Mouse (Mus musculus) layer of hippocampus, adult 9-11 months (tissue): ENCODE measurements at regions not wholly inside any gene's neighbourhood (a gene's known extent, or its start where the extent isn't known, plus 50 kb on each side); places are given as distances from the start of the nearest gene placed in this dataset.
"Not testable (repeated sequence)": the region's sequence is repeated elsewhere in the genome, so short reads cannot be mapped to it uniquely, and the experiment has no call there.

Experiments
- DNase-seq: peaks from one replicate; pipeline ENCODE4 v3.0.0; 2022

DNA sequence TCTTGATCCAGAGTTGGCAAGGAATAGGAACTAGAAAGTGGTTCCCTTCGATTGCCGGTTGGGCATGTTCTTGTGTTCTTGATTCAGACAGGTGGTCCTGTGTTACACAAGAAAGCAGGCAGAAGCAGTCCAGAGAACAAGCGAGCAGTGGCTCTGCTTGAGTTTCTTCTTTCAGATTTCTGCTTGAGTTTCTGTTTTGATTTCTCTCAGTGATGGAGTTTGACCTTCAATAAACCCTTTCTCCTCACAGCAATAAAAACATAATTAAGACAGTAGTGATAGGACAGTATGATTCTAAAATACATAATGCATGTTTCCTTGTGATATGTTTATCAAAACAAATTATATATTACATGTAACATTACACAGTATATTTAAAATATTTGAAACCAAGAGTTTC, 59.1 kb downstream of the Klf6 start:
- no peak for DNase-seq

GRCm38 (mm10) chr13:5931433-5931832, 70.2 kb downstream of the Klf6 start:
- no peak for DNase-seq

DNA sequence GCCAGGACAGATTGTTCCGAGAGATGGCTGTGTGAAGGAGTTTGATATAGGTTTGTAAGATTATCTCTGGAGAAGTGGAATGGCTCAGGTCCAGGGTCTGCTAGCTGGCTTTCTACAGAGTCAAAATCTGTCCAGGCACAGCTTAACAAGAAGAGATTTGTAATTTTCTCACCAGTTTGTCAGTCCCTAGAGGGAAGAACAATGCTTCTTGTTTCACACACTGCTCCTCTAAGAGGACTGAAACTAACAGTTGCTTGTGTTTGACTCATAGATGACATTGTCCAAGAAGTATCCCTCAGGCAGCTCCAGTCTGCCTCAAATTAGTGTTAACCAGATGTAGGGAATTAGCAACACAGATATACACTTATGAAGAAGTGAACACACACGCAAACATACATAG, 76.2 kb downstream of the Klf6 start:
- DNase-seq = no peak

GRCm38 (mm10) chr13:5937970-5938369, 76.7 kb downstream of the Klf6 start:
- DNase-seq = no peak

DNA sequence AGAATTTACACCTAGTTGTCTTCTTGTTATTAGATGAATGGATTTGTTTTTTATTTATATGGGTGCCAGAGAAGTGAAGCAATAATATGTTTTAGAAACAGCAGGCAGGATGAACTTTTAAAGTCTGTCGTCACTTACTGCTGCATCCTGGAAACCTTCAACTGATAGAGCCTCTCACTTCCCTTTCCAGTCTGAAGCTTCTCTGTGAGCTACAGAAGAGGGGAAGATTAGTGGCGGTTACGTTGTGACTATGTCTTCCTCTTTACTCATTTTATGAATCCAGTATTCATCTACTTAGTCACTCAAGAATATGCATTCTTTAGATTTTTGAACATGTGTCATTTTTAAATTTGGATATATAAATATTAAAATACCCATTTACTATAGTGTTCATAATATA, 78.1 kb downstream of the Klf6 start:
- DNase-seq = no peak

DNA sequence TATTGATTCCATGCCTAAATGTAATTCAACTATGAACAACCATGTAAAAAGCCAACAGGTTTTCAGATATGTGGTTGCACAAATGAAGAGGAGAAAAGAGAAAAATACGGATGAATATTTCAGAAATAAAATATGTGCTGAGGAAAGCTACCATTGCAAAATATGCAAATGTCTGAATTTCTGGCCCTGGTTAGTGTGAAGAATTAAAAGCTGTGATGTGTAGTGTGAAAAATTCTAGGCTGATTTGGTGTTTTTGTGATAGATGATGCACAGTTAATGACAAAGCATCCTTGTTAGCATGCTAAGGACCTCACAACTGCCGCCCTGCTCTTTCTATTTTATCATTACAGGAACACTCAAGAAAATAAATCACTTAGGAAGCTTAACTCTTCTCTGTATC, 91.6 kb downstream of the Klf6 start:
- no peak for DNase-seq

DNA sequence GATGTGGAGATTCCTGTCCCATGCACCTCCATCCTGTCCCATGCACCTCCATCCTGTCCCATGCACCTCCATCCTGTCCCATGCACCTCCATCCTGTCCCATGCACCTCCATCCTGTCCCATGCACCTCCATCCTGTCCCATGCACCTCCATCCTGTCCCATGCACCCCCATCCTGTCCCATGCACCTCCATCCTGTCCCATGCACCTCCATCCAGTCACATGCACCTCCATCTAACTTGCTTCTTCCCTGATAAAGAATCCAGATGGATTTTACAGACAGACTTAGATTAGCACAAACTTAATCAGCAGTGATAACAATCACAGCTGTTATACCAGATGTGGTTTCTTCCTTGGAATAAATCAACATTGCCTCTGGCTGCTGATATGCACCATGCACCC, 93.8 kb downstream of the Klf6 start:
- not testable (repeated sequence) for DNase-seq

DNA sequence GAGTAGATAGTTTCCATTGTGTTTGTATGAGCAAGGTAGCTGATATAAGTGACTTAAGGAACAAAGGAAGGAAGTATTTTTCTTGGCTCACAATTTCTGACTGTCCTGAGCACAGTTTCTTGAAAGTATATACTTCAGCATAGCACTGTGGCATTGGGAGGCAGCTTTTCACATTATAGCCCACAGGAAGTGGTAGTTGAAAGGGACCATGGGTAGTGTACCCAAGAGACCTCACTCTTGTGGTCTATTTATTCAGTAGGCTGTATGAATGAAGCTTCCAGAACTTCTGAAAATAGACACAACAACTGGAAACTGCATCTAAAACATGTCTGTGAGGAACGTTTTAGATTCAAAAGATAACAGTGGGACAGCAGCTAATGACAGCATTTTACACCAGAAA, 94.9 kb downstream of the Klf6 start:
- no peak for DNase-seq

GRCm38 (mm10) chr13:5962947-5963346, 101.7 kb downstream of the Klf6 start:
- DNase-seq = no peak

- no peak for DNase-seq
Measured at GRCm38 (mm10) chr13:5964626-5965025, 103.3 kb downstream of the Klf6 start.

GRCm38 (mm10) chr13:5978615-5979014, 117.3 kb downstream of the Klf6 start:
- no peak for DNase-seq

- no peak for DNase-seq
Measured at GRCm38 (mm10) chr13:5987491-5987890, 126.2 kb downstream of the Klf6 start.

- DNase-seq = no peak
Measured at GRCm38 (mm10) chr13:5988407-5988806, 127.1 kb downstream of the Klf6 start.

- no peak for DNase-seq
Measured at GRCm38 (mm10) chr13:6000559-6001217, 139.4 kb downstream of the Klf6 start.

GRCm38 (mm10) chr13:6001218-6001564, 139.9 kb downstream of the Klf6 start:
- no peak for DNase-seq

DNA sequence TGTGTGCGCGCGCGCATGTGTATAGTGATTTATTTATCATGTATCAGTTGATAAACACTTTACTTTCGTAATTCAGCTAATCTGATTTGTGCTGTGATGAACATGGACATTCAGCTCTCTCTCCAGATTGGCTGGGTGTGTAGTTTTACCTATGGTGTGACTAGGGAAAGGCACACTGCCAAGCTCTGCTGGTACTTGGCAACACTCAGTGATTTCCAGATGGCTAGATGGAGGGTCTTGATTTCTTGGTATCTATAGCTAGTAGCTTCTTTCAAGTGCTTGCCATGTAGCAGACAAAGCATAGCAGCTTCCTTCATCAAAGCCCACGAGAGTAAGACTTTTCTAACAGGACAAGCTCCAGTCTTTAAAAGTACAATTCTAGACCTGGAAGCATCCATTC, 144.6 kb downstream of the Klf6 start:
- DNase-seq = no peak

- DNase-seq = no peak
Measured at GRCm38 (mm10) chr13:6009671-6010070, 148.4 kb downstream of the Klf6 start.

DNA sequence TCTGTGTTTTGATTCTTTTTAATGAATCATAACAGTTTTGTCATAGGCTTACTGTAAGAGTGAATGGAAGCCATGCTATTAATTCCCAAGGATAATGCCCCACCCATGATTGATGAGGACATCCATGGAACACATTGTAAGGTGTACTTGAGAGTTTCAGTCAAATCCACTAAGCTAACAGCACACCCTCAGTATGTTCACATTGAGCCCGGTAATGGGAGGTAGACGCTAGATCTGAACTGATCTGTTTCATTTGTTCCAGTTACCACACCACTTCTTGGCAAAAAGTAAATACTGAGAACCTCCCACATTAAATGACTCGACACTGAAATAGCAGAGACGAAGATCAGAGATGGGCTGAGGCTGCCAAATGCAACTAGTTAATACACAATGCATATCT, 165.9 kb downstream of the Klf6 start:
- DNase-seq = no peak

GRCm38 (mm10) chr13:6028878-6029277, 167.6 kb downstream of the Klf6 start:
- DNase-seq = no peak

DNA sequence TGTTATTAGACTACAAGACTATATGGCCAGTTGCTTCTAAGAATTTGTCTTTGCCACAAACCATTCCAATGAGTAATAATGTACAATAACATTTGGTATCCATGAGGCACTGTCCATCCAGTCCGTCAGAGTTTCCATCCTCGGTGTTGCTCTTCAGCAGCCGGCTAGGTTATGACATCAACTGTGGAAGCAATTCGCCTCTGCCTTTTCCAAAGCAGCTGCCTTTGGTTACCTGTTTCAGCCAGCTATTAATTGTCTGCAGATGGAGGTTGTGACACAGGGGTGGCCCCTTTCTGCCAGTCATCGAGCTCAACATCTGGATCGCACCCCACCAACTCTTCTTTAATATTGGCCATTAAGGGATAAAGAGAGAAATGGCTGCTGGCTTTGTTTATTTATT, 168.2 kb downstream of the Klf6 start:
- no peak for DNase-seq

DNA sequence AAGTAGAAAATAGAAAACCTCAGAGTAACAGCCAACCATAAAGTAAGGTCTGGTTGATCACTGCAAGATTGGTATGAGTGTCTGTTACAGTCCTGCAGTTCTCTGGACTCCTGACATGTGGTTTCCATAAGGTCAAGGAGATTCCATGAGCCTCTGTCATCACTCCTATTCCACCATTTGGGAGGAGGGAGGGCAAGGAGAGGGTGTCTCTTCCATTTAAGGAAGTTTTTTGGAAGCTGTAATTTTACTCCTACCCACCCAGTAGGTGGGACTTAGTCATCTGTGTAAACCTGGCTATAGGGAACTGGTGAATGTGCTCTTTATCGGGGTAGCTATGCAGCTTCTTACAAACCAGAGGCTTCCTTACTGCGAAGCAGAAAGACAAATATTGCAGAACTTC, 168.8 kb downstream of the Klf6 start:
- DNase-seq = no peak

DNA sequence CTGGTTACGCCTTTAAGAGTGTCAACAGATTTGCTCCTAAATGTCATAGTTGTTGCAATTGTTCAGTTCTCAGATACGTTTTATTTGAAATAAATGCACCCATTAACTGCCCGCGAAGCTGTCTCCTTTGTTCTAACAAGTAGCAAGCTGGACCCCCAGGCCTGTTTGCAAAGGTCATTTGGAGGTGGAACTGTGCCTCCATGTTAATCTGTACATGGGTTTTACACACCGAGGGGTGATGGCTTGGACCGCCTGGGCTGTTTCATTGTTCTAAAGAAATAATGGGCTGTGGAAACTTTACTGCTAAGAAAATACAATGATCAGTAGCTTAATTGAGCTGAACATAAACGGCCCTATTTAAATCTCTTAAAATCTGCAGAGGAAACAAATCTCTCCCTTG, 178.8 kb downstream of the Klf6 start:
- no peak for DNase-seq

DNA sequence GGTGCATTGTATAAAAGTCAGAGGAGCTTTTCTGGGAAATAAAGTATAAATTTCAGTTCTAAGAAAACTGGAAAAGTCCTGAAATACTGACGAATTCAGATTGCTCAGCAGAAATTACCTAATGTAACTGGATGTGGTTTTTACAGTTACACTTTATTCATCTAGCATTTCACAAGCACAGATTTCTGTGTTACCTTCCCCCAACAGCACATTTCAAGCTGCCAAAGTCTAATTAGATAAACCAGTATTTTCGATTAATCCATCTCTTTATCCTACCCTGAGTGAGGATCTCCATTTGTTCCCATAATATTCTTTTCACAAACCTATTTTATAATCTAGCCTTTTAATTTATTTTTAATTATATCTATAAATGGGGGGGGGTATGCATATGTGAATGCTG, 179.4 kb downstream of the Klf6 start:
- DNase-seq = no peak

- no peak for DNase-seq
Measured at GRCm38 (mm10) chr13:6042495-6042894, 181.2 kb downstream of the Klf6 start.

- DNase-seq = no peak
Measured at GRCm38 (mm10) chr13:6059515-6060228, 198.4 kb downstream of the Klf6 start.
